Mouse (Mus musculus) neural tube, embryonic 11.5 days (tissue): ENCODE results near the gene Ppp1r18. TPM values are rescaled to one million over a fixed set of nuclear protein-coding genes. Genes with fewer than 3 reads are reported as not detected.

Experiments used
- ATAC-seq: fragments of 200-750 bp; cut with Nextera tagmentation; 2 replicates; pipeline ENCODE4 v1.8.0; 2017; ENCODE audit warnings: moderate number of reproducible peaks, mild to moderate bottlenecking, moderate TSS enrichment, moderate library complexity; ENCODE audit not compliant: insufficient read depth, low FRiP score, low TSS enrichment
- DNase-seq: peaks from one replicate; pipeline ENCODE4 v3.0.0-alpha.2; 2015; ENCODE audit warnings: low spot score
- H3K27ac ChIP-seq: fragments of 300-500 bp; sonication (generic); 2 replicates; pipeline ENCODE4 v1.5.1; 2014; ENCODE audit warnings: low read depth, mild to moderate bottlenecking, low read length
- H3K27me3 ChIP-seq: fragments of 300-500 bp; sonication (generic); 2 replicates; pipeline ENCODE4 v1.6.1; 2014; ENCODE audit warnings: mild to moderate bottlenecking, low read length, mixed read lengths; ENCODE audit not compliant: control insufficient read depth, insufficient read depth
- H3K36me3 ChIP-seq: fragments of 300-500 bp; sonication (generic); 2 replicates; pipeline ENCODE4 v1.6.1; 2014; ENCODE audit warnings: mild to moderate bottlenecking, low read length, moderate library complexity, mixed read lengths; ENCODE audit not compliant: control insufficient read depth, insufficient read depth
- H3K4me1 ChIP-seq: fragments of 300-500 bp; sonication (generic); 2 replicates; pipeline ENCODE4 v1.6.1; 2014; ENCODE audit warnings: low read length, mixed read lengths; ENCODE audit not compliant: control insufficient read depth, insufficient read depth
- H3K4me2 ChIP-seq: fragments of 300-500 bp; sonication (generic); 2 replicates; pipeline ENCODE4 v1.6.1; 2014; ENCODE audit warnings: low read depth, mild to moderate bottlenecking, moderate library complexity
- H3K4me3 ChIP-seq: fragments of 300-500 bp; sonication (generic); 2 replicates; pipeline ENCODE4 v1.5.1; 2014; ENCODE audit warnings: low read depth, low read length
- H3K9ac ChIP-seq: fragments of 300-500 bp; sonication (generic); 2 replicates; pipeline ENCODE4 v1.6.1; 2014; ENCODE audit warnings: mild to moderate bottlenecking, low read length
- H3K9me3 ChIP-seq: fragments of 300-500 bp; sonication (generic); 2 replicates; pipeline ENCODE4 v1.6.1; 2016; ENCODE audit warnings: low read length; ENCODE audit not compliant: control insufficient read depth
- WGBS: fragments of 180-500 bp; shearing (Covaris S2); extraction: QIAGEN DNeasy Blood & Tissue Kit; methylation state at CpG from one replicate; pipeline ENCODE4 v1.1.7; 2014; 5-methylcytosine and 5-hydroxymethylcytosine counted together
- polyA plus RNA-seq: library from polyadenylated mRNA; unstranded; fragments of >200 nt; fragmentation: Nextera tagmentation; extraction: Ambion mirVana; gene quantifications from 2 replicates; pipeline ENCODE4 v1.2.1, GENCODE M21; 2014

The Ppp1r18 gene
- polyA plus RNA-seq, 1 experiment from 2014 or later: 39.3 TPM

DNA sequence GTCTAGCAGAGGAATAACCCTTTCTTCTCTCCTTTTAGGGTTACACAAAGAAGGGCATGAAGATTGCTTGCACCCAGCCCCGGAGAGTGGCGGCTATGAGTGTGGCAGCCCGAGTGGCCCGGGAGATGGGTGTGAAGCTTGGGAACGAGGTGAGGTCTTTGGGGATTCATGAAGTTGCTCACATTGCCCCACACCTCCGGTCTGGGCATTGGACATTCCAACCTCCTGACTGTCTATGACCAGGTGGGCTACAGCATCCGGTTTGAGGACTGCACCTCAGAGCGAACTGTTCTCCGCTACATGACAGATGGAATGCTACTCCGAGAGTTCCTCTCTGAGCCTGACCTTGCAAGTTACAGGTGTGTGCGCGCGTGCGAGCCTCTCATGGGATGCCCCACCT lies 18.4 kb downstream of the Ppp1r18 start:
- DNase-seq: no peak
- peaks cover 27% of the 10 kb centered on the region for H3K36me3 ChIP-seq
- no peak for ATAC-seq
- no peak overlapping the region for H3K9ac ChIP-seq
- H3K27me3 ChIP-seq: no peaks in the 10 kb centered on the region
- peaks cover 5% of the 10 kb centered on the region for H3K4me1 ChIP-seq
- no peaks in the 10 kb centered on the region for H3K9me3 ChIP-seq
- H3K4me3 ChIP-seq: no peak overlapping the region
- WGBS: 94% methylated on average over 14 of the region's 14 CpGs
- no peak overlapping the region for H3K4me2 ChIP-seq
- H3K27ac ChIP-seq: no peak overlapping the region

DNA sequence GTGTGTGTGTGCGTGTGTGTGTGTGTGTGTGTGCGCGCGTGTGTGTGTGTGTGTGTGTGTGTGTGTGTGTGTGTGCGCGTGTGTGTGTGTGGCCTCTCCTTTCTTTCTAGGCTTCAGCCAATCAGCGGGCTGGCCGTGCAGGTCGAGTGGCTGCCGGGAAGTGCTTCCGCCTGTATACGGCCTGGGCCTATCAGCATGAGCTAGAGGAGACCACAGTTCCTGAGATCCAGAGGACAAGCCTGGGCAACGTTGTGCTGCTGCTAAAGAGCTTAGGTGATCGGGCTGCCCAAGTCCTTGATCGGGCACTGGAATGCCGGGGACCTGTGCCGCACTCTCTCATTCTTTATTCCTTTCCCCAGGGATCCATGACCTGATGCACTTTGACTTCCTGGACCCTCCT lies 22.3 kb downstream of the Ppp1r18 start:
- Histone ChIP-seq H3K4me3 (no peak overlapping the region), H3K4me1 (no peaks in the 10 kb centered on the region), H3K27ac (no peak overlapping the region), H3K9ac (no peak overlapping the region), H3K36me3 (peaks cover 28% of the 10 kb centered on the region), H3K27me3 (no peaks in the 10 kb centered on the region), H3K4me2 (no peak overlapping the region), H3K9me3 (no peaks in the 10 kb centered on the region)
- 88% methylated on average over 11 of the region's 17 CpGs for WGBS
- ATAC-seq (no peak), DNase-seq (no peak)

DNA sequence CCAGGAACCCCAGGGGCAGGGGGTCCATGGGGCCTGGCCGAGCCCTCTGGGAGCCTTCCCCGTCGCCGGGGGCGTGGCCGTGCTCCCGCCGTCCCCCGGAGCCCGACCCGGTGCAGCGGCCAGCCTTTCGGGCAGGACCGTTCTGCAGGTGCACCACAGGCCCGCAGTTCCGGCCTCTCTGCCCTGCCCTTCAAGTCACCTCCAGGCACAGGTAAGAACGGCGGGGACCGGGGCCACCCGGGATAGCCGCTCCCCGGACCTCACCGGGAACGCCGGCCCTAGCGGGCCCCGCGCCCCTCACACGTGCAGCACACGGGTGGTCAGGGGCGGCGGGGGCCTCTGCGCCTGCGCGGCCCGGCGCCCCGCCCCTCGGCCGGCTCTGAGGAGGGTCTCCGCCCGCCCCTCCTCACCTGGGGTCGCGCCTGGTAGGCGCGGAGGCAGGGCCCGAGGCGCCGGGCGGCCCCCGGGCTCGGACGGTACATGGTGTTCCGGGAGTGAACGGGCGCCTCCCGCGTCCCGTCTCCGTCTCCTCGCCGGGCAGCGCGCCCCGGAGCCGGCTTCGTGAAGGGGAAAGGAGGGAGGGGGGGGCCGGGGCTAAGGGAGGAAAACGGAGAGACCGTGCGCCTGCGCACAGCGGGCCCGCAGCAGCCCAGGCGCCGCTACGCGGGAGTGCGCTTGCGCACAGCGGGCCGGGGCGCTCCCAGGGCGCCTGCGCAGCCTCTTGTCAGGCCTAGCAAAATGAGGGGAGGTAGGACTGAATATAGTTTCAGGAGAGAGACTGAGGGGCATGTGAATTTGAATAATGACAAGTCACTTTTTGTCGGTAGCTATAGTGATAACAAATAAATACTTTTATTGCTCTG lies 31.6 kb downstream of the Ppp1r18 start, which contains the start of gene 2310061I04Rik:
Gene 2310061I04Rik, minus strand, starts transcription at position 651 of the 863 bp plus-strand sequence.
- Histone ChIP-seq H3K27me3 (no peaks in the 10 kb centered on the region), H3K4me1 (peaks cover 9% of the 10 kb centered on the region), H3K9me3 (no peaks in the 10 kb centered on the region), H3K27ac (peak within 1 kb of the TSS; percentile 83), H3K36me3 (peaks cover 9% of the 10 kb centered on the region), H3K9ac (peak within 1 kb of the TSS; percentile 87), H3K4me3 (peak within 1 kb of the TSS; percentile 74), H3K4me2 (peak within 1 kb of the TSS; percentile 100)
- under 1% methylated on average over 61 of the region's 86 CpGs for WGBS
- peak; percentile 96 for DNase-seq
- peak; percentile 91 for ATAC-seq

DNA sequence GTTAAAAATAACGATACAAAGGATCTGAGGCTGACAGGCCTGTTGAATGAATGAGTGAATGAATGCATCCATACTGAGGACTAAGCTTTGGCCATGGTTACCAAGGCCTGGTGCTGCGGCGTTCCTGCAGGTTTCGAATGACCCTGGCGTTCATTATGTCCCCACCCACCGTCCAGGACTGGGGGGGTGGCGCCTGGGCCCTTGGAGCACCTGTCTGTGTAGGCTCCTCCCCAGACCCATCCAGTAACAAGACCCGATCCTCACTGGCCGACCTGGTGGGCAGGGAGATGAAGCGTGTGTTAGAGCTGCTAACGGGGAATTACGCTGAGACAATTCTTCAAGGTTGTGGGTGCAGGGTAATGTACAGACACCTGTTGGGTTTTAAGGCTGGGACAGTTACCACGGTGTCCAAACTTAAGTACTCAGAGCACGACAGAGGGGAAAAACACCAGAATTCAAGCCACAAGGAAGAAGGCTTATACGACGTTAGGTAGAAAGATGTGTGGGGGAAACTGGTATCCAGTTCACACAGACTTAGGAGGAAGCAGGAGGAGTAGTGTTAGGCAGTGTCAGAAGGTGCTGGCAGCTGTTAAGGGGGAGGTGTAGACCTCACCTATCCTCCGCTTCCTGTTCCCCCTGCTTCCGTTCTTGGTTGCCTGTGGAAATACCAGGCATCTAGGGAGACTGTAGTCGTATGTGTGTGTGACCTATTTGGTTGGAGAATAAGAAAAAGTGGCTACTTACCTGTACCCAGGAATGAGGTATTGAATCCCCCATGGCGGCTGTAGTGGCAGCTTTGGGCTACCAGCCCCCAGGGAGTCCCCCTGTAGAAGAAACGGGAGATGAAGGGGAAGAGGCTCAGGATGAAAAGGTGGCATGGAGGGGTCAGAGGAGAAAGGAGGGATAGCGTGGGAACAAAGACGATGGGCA lies 32.5 kb downstream of the Ppp1r18 start:
- Histone ChIP-seq H3K9me3 (no peaks in the 10 kb centered on the region), H3K4me3 (no peak overlapping the region), H3K9ac (peak overlapping the region; percentile 87), H3K4me1 (peaks cover 9% of the 10 kb centered on the region), H3K36me3 (peaks cover 9% of the 10 kb centered on the region), H3K4me2 (peak overlapping the region; percentile 100), H3K27ac (0 out of 2 replicates have a peak overlapping the region, but pooled peaks have one; percentile 56), H3K27me3 (no peaks in the 10 kb centered on the region)
- ATAC-seq: peak; percentile 57
- no peak for DNase-seq
- WGBS: 46% methylated on average over 23 of the region's 23 CpGs

DNA sequence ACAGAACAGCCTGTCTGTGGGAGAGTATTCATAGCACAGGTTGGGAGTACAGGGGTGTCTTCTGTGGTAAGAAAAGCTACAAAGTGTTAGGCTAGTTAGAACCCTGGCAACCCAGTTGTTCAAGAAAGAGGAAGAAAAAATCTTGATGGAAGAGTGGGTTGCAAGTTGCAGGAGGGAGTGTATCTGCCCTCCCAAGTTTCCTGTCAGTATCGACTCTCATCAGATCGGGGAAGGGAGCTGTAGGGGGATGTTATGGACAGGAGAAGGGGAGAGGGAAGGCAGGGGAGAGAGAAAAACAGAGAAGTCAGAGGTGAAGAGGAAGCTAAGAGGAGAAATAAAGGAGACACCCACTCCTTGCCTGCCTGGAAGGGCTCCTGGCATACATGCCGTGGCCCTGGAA lies 35.2 kb downstream of the Ppp1r18 start:
- ATAC-seq (no peak), DNase-seq (no peak)
- H3K27me3 ChIP-seq: no peaks in the 10 kb centered on the region
- H3K4me3 ChIP-seq: no peak overlapping the region
- H3K4me2 ChIP-seq: no peak overlapping the region
- 90% methylated on average over 3 of the region's 3 CpGs for WGBS
- H3K9me3 ChIP-seq: no peaks in the 10 kb centered on the region
- no peak overlapping the region for H3K9ac ChIP-seq
- H3K27ac ChIP-seq: no peak overlapping the region
- H3K4me1 ChIP-seq: peaks cover 9% of the 10 kb centered on the region
- H3K36me3 ChIP-seq: peaks cover 16% of the 10 kb centered on the region

DNA sequence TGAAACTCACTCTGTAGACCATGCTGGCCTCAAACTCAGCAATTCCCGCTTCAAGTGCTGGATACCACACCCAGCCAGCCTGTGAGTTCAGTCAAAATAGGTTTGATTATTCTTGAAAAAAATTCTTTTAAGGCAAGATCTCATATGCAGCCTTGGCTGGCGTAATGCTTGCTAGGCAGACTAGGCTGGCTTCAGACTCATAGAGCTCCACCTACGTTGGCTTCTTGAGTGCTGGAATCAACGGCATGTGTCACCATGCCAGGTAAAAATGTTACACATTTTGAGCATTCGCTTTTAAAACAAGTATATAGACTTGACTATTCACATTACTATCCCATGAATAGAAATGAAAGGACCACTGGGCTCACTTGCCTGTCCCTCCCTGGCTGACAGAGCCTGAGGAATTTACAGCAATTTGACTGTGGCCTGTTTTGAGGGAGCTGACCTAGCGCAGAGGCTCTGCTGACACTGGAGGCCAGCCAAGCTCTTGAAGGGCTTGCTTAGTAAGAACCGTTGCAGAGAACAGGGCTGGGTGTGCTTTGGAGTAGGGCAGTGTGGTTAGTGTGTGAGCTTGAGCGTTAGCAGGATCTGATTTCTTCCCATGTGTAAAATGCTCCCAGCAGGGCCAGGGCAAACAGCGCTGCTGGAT lies 38.1 kb downstream of the Ppp1r18 start:
- Histone ChIP-seq H3K27me3 (no peaks in the 10 kb centered on the region), H3K9ac (no peak overlapping the region), H3K4me1 (peaks cover 3% of the 10 kb centered on the region), H3K4me3 (no peak overlapping the region), H3K27ac (no peak overlapping the region), H3K9me3 (no peaks in the 10 kb centered on the region), H3K36me3 (peaks cover 22% of the 10 kb centered on the region), H3K4me2 (no peak overlapping the region)
- 97% methylated on average over 9 of the region's 9 CpGs for WGBS
- ATAC-seq (no peak), DNase-seq (no peak)

DNA sequence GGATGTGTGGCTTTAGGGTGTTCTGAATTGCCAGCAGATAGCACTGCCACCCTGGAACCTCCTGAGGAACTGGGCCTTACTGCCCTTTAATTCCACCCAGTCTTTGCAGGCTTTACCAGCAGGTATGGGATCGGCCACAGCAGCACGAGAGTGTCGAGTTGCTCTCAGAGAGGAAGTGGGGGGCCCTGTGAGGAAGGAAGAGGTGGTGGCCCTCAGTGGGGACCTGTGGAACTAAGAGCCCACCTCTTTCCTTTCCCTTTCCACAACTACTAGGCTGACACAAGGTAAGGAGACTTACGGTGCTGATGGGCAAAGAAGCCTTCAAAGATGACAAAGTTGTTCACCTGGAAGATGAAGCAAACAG lies 38.6 kb downstream of the Ppp1r18 start:
- Histone ChIP-seq H3K36me3 (peaks cover 22% of the 10 kb centered on the region), H3K4me1 (peaks cover 8% of the 10 kb centered on the region), H3K4me2 (no peak overlapping the region), H3K9ac (no peak overlapping the region), H3K27me3 (no peaks in the 10 kb centered on the region), H3K9me3 (no peaks in the 10 kb centered on the region), H3K27ac (no peak overlapping the region), H3K4me3 (no peak overlapping the region)
- WGBS: 86% methylated on average over 4 of the region's 4 CpGs
- no peak for DNase-seq
- ATAC-seq: no peak

DNA sequence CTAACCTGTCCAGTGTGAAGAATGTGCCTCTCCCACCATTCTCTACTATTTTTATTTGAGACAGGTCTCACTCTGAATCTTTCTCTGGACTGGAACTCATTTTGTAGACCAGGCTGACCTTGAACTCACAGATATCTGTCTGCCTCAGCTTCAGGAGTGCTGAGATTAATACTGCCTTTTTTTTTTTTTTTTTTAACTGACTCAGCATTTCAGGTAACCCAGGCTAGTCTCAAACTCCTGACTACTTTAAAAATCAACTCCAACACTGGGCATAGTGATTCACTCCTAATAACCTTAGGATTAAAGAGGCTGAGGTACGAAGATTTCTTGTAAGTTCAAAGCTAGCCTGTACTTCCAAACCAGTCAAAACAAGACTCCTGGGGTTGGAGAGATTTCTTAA lies 40.2 kb downstream of the Ppp1r18 start:
- H3K4me2 ChIP-seq: no peak overlapping the region
- DNase-seq (no peak), ATAC-seq (no peak)
- WGBS: 92% methylated on average over 1 of the region's 1 CpGs
- H3K27ac ChIP-seq: no peak overlapping the region
- no peaks in the 10 kb centered on the region for H3K9me3 ChIP-seq
- no peak overlapping the region for H3K4me3 ChIP-seq
- no peak overlapping the region for H3K9ac ChIP-seq
- no peaks in the 10 kb centered on the region for H3K27me3 ChIP-seq
- peaks cover 22% of the 10 kb centered on the region for H3K36me3 ChIP-seq
- peaks cover 8% of the 10 kb centered on the region for H3K4me1 ChIP-seq
